Mouse (Mus musculus) hindbrain, embryonic 12.5 days (tissue): Measurements from ENCODE around the gene Adgrg5. TPM values are rescaled to one million over a fixed set of nuclear protein-coding genes. Genes with fewer than 3 reads are reported as not detected.

Source experiments
- ATAC-seq: fragments of 200-750 bp; cut with Nextera tagmentation; 2 replicates; pipeline ENCODE4 v1.8.0; 2017; ENCODE audit warnings: moderate TSS enrichment; ENCODE audit not compliant: low FRiP score
- H3K27ac ChIP-seq: fragments of 300-500 bp; sonication (generic); 2 replicates; pipeline ENCODE4 v1.5.1; 2016; ENCODE audit warnings: mild to moderate bottlenecking
- H3K27me3 ChIP-seq: fragments of 300-500 bp; sonication (generic); 2 replicates; pipeline ENCODE4 v1.6.1; 2016; ENCODE audit warnings: mild to moderate bottlenecking
- H3K36me3 ChIP-seq: fragments of 300-500 bp; sonication (generic); 2 replicates; pipeline ENCODE4 v1.6.1; 2016; ENCODE audit warnings: mild to moderate bottlenecking
- H3K4me1 ChIP-seq: fragments of 300-500 bp; sonication (generic); 2 replicates; pipeline ENCODE4 v1.6.1; 2016
- H3K4me2 ChIP-seq: fragments of 300-500 bp; sonication (generic); replicated peaks from 2 replicates; pipeline ENCODE4 v1.6.1; 2016; ENCODE audit warnings: mild to moderate bottlenecking
- H3K4me3 ChIP-seq: fragments of 300-500 bp; sonication (generic); 2 replicates; pipeline ENCODE4 v1.5.1; 2016; ENCODE audit warnings: mild to moderate bottlenecking
- H3K9ac ChIP-seq: fragments of 300-500 bp; sonication (generic); 2 replicates; pipeline ENCODE4 v1.6.1; 2016; ENCODE audit warnings: mild to moderate bottlenecking, moderate library complexity
- H3K9me3 ChIP-seq: fragments of 300-500 bp; sonication (generic); replicated peaks from 2 replicates; pipeline ENCODE4 v1.6.1; 2016; ENCODE audit warnings: mild to moderate bottlenecking
- WGBS: fragments of 180-500 bp; shearing (Covaris S2); methylation state at CpG from one replicate; pipeline ENCODE4 v1.1.7; 2016; 5-methylcytosine and 5-hydroxymethylcytosine counted together
- polyA plus RNA-seq: library from polyadenylated mRNA; unstranded; fragments of >200 nt; fragmentation: Nextera tagmentation; extraction: Ambion mirVana; gene quantifications from 2 replicates; pipeline ENCODE4 v1.2.1, GENCODE M21; 2016

Gene Adgrg5
- polyA plus RNA-seq, 1 experiment from 2014 or later = 0.12 TPM

- no peaks in the 10 kb centered on the region for H3K9me3 ChIP-seq
- no peaks in the 10 kb centered on the region for H3K36me3 ChIP-seq
- H3K9ac ChIP-seq = no peak overlapping the region
- no peak overlapping the region for H3K27ac ChIP-seq
- 89% methylated on average over 4 of the region's 4 CpGs for WGBS
- no peak for ATAC-seq
- H3K4me1 ChIP-seq = peaks cover 63% of the 10 kb centered on the region
- no peak overlapping the region for H3K4me2 ChIP-seq
- no peaks in the 10 kb centered on the region for H3K27me3 ChIP-seq
- no peak overlapping the region for H3K4me3 ChIP-seq
Observed at GRCm38 (mm10) chr8:94989711-94990110, 66.2 kb downstream of the Adgrg5 start.

DNA sequence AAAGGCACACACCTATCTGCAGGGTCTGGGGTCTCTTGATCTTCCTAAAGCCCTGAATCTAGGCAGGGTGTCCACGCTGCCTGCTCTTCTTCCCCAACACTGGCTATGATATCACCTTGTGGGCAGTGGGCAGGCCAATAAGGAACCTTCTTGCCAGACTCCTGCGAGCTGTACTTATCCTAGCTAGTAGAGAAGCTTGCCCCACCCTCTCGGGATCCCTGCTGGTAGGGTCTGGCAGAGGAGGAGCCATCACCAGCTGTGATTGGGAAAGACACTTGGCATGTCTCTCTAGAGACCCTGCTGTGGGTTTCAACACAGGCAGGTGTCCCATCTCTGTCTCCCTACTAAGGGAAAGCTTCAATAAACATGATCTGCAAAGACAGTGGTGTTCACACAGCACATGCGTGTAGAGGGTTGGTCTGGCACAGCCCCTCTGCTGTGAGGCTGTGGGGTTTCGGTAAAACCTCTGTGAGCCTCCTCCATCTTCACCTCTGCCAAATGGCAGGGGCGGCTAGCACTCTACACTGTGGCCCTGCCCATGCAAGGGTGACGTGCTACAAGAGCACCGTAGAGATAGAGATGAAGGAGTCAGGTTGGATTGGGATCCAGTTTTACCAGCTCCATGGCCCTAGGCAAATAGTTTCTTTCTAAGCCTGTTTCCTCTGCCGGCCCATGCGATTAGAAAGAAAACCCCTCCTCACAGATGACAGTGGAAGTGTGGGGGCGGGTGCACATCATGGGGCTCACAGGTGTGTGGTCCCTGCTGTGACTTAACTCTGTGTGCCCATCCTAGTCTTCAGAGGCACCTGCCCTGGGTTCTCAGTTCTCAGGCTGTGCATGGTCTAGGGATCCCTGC lies 67.3 kb downstream of the Adgrg5 start:
- H3K36me3 ChIP-seq = no peaks in the 10 kb centered on the region
- H3K4me2 ChIP-seq = no peak overlapping the region
- WGBS = 70% methylated on average over 11 of the region's 11 CpGs
- H3K27ac ChIP-seq = peak overlapping the region; percentile 96; the same call in 1 of the 2 replicates
- H3K4me3 ChIP-seq = no peak overlapping the region
- no peak overlapping the region for H3K9ac ChIP-seq
- ATAC-seq = no peak
- H3K4me1 ChIP-seq = peaks cover 60% of the 10 kb centered on the region
- no peaks in the 10 kb centered on the region for H3K9me3 ChIP-seq
- H3K27me3 ChIP-seq = no peaks in the 10 kb centered on the region

- Histone ChIP-seq H3K27me3 (no peaks in the 10 kb centered on the region), H3K27ac (peak overlapping the region; percentile 96), H3K4me1 (peaks cover 54% of the 10 kb centered on the region), H3K4me3 (no peak overlapping the region), H3K4me2 (no peak overlapping the region), H3K9me3 (no peaks in the 10 kb centered on the region), H3K36me3 (no peaks in the 10 kb centered on the region), H3K9ac (no peak overlapping the region)
- WGBS = 79% methylated on average over 9 of the region's 9 CpGs
- no peak for ATAC-seq
Observed at GRCm38 (mm10) chr8:94991454-94991994, 68.0 kb downstream of the Adgrg5 start.

GRCm38 (mm10) chr8:94992010-94992409 lies 68.5 kb downstream of the Adgrg5 start:
- Histone ChIP-seq H3K4me3 (no peak overlapping the region), H3K27ac (peak overlapping the region; percentile 96), H3K4me2 (no peak overlapping the region), H3K4me1 (peaks cover 54% of the 10 kb centered on the region), H3K27me3 (no peaks in the 10 kb centered on the region), H3K9me3 (no peaks in the 10 kb centered on the region), H3K9ac (no peak overlapping the region), H3K36me3 (no peaks in the 10 kb centered on the region)
- ATAC-seq = no peak
- 83% methylated on average over 4 of the region's 4 CpGs for WGBS

DNA sequence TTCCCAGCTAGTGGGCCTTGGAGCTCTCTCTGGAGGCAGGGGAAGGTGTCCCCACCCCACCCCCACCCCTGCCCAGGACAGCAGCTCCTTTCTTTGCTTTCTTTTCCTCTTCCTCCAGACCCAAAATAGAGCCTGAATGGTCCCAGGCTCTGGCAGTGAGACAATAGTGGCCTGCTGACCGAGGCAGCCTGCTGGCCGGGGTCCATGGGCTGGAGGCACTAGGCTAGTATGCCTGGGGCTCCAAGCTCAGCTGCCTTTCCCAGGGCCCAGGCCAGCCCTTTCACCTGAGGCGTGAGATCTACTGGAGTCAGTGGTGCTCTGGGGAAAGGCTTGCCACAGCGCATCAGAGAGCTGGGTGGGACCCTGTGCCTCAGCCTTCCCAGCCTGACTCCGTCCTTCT lies 69.0 kb downstream of the Adgrg5 start:
- 13% methylated on average over 5 of the region's 5 CpGs for WGBS
- no peaks in the 10 kb centered on the region for H3K36me3 ChIP-seq
- ATAC-seq = no peak
- peak overlapping the region; percentile 23; the same call in 1 of the 2 replicates for H3K9ac ChIP-seq
- H3K27ac ChIP-seq = peak overlapping the region; percentile 96
- no peaks in the 10 kb centered on the region for H3K9me3 ChIP-seq
- no peaks in the 10 kb centered on the region for H3K27me3 ChIP-seq
- H3K4me1 ChIP-seq = peaks cover 54% of the 10 kb centered on the region
- peak overlapping the region; percentile 77; the same call in 1 of the 2 replicates for H3K4me2 ChIP-seq
- H3K4me3 ChIP-seq = no peak overlapping the region

Other genes starting within 250 kb of the Adgrg5 start
- 0.25 and 0.41 TPM in 2 replicates for gene Pllp, start 227.4 kb upstream of the Adgrg5 start, polyA plus RNA-seq
- gene Ccl22, start 178.1 kb upstream of the Adgrg5 start, polyA plus RNA-seq = not detected in 2 replicates
- gene Cx3cl1, start 151.7 kb upstream of the Adgrg5 start, polyA plus RNA-seq = 10.6 and 14.2 TPM in 2 replicates
- gene Ccl17, start 113.2 kb upstream of the Adgrg5 start, polyA plus RNA-seq = not detected in 2 replicates
- gene Coq9, start 85.4 kb upstream of the Adgrg5 start, polyA plus RNA-seq = 52.6 and 55.3 TPM in 2 replicates
- gene Ciapin1, start 85.3 kb upstream of the Adgrg5 start, polyA plus RNA-seq = 169 and 178 TPM in 2 replicates
- gene Polr2c, start 66.2 kb upstream of the Adgrg5 start, polyA plus RNA-seq = 120 and 129 TPM in 2 replicates
- 28.4 and 29.9 TPM in 2 replicates for gene Dok4, start 47.4 kb upstream of the Adgrg5 start, polyA plus RNA-seq
- 30.8 and 30.9 TPM in 2 replicates for gene Ccdc102a, start 5.6 kb upstream of the Adgrg5 start, polyA plus RNA-seq
- 187 and 194 TPM in 2 replicates for gene Adgrg1, start 51.1 kb downstream of the Adgrg5 start, polyA plus RNA-seq
- 1.9 TPM in 2 replicates for gene Adgrg3, start 94.0 kb downstream of the Adgrg5 start, polyA plus RNA-seq
- gene Drc7, start 131.4 kb downstream of the Adgrg5 start, polyA plus RNA-seq = 1.3 and 2.3 TPM in 2 replicates
- 36.2 and 39.4 TPM in 2 replicates for gene Katnb1, start 157.5 kb downstream of the Adgrg5 start, polyA plus RNA-seq